Mouse (Mus musculus): ENCODE measurements around the gene Copz1. TPM values are rescaled to one million over a fixed set of nuclear protein-coding genes. Genes with fewer than 3 reads are reported as not detected.

The Copz1 gene
- polyA plus RNA-seq, 1 experiment from 2014 or later, result 286 TPM

DNA sequence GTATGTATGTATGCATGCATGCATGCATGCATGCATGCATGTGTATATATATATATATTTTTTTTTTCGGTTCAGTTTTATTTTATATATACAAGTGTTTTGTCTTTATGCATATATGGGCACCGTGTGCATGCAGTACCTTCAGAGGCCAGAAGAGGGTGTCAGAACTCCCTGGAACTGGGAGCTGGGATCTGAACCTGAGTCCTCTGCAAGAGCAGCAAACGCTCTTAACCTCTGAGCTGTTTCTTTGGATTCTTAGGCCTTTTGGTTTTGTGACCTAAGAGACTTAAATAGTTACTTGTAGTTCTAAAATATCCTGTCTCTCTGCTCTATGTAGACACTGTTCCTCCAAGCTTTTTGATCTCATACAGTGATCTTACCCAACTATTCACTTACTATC is 11.6 kb downstream of the Copz1 start:
- Histone ChIP-seq H3K4me1 (ENCODE audit: control insufficient read depth, insufficient read depth, low read length) (no peaks in the 10 kb centered on the region; the same call in 1 of the 2 replicates), H3K27me3 (ENCODE audit: control insufficient read depth, insufficient read depth, low read length) (no peaks in the 10 kb centered on the region), H3K27ac (ENCODE audit: low read depth, low read length) (no peak overlapping the region), H3K36me3 (ENCODE audit: control insufficient read depth, insufficient read depth, low read length) (no peaks in the 10 kb centered on the region), H3K4me3 (ENCODE audit: low read depth, low read length) (no peak overlapping the region), H3K9ac (ENCODE audit: low read length) (no peak overlapping the region), H3K9me3 (ENCODE audit: control insufficient read depth, low read length) (no peaks in the 10 kb centered on the region), H3K4me2 (no peak overlapping the region)
- peak; percentile 96 for DNase-seq (ENCODE audit: low spot score, missing footprints)
- 54% methylated on average over 3 of the region's 3 CpGs for WGBS
- ATAC-seq (ENCODE audit: low FRiP score), result no peak

GRCm38 (mm10) chr15:103284647-103285046 is 12.1 kb downstream of the Copz1 start:
- Histone ChIP-seq H3K9ac (ENCODE audit: low read length) (no peak overlapping the region), H3K36me3 (ENCODE audit: control insufficient read depth, insufficient read depth, low read length) (no peaks in the 10 kb centered on the region), H3K27ac (ENCODE audit: low read depth, low read length) (peak overlapping the region; percentile 26; the same call in 1 of the 2 replicates)

DNA sequence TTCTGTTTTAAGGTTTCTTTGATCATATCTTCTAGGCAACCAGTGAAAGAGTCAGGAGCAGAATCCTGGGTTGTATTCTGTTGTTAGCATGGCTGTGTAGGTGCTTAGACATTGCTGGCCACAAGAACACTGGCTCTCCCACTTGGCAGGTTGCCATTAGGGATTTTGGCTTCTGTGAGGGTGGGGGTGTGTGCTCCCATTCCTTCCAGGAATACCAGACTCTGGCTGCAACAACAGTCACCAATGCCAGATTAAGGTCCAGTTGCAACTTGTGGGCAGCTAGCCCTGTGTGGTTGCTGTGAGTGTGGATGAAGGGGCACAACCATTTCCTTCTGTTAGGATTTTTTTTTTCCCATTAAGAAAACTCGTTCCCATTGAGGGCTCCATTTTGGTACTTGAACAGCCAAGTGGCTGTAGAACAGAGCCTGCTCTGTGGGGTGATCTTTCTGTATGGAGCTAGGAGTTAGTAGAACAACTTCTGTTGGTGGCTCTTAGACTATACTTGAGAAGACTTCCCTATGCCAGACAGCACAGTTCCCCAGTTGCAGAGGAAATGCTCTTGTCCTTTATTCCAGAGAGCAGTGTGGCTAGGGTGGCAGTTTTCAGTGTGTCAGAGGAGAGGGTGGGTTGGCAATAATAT is 13.4 kb downstream of the Copz1 start:
- Histone ChIP-seq H3K36me3 (ENCODE audit: control insufficient read depth, insufficient read depth, low read length) (no peaks in the 10 kb centered on the region), H3K9ac (ENCODE audit: low read length) (0 out of 2 replicates have a peak overlapping the region, but pooled peaks have one; percentile 13), H3K27ac (ENCODE audit: low read depth, low read length) (no peak overlapping the region; the same call in 1 of the 2 replicates), H3K27me3 (ENCODE audit: control insufficient read depth, insufficient read depth, low read length) (no peaks in the 10 kb centered on the region), H3K9me3 (ENCODE audit: control insufficient read depth, low read length) (no peaks in the 10 kb centered on the region), H3K4me3 (ENCODE audit: low read depth, low read length) (no peak overlapping the region), H3K4me1 (ENCODE audit: control insufficient read depth, insufficient read depth, low read length) (no peaks in the 10 kb centered on the region; the same call in 1 of the 2 replicates), H3K4me2 (no peak overlapping the region)
- 94% methylated on average over 1 of the region's 1 CpGs for WGBS
- DNase-seq (ENCODE audit: low spot score, missing footprints) (no peak), ATAC-seq (ENCODE audit: low FRiP score) (no peak)

More at GRCm38 (mm10) chr15:103284647-103285046, 12.1 kb downstream of the Copz1 start:
- no peak for DNase-seq (ENCODE audit: low spot score, missing footprints)
- Histone ChIP-seq H3K4me1 (ENCODE audit: control insufficient read depth, insufficient read depth, low read length) (no peaks in the 10 kb centered on the region; the same call in 1 of the 2 replicates), H3K4me2 (no peak overlapping the region), H3K9me3 (ENCODE audit: control insufficient read depth, low read length) (no peaks in the 10 kb centered on the region), H3K4me3 (ENCODE audit: low read depth, low read length) (no peak overlapping the region), H3K27me3 (ENCODE audit: control insufficient read depth, insufficient read depth, low read length) (no peaks in the 10 kb centered on the region)
- no peak for ATAC-seq (ENCODE audit: low FRiP score)
- WGBS, result 41% methylated on average over 2 of the region's 2 CpGs

GRCm38 (mm10) chr15:103289600-103289999 is 17.1 kb downstream of the Copz1 start:
- H3K4me2 ChIP-seq, result no peak overlapping the region
- no peak overlapping the region for H3K4me3 ChIP-seq (ENCODE audit: low read depth, low read length)
- no peaks in the 10 kb centered on the region; the same call in 1 of the 2 replicates for H3K4me1 ChIP-seq (ENCODE audit: control insufficient read depth, insufficient read depth, low read length)
- H3K27ac ChIP-seq (ENCODE audit: low read depth, low read length), result no peak overlapping the region
- H3K9ac ChIP-seq (ENCODE audit: low read length), result no peak overlapping the region
- H3K9me3 ChIP-seq (ENCODE audit: control insufficient read depth, low read length), result no peaks in the 10 kb centered on the region
- ATAC-seq (ENCODE audit: low FRiP score) (no peak), DNase-seq (ENCODE audit: low spot score, missing footprints) (no peak)
- peaks cover 8% of the 10 kb centered on the region for H3K36me3 ChIP-seq (ENCODE audit: control insufficient read depth, insufficient read depth, low read length)
- WGBS, result 46% methylated on average over 5 of the region's 5 CpGs
- no peaks in the 10 kb centered on the region for H3K27me3 ChIP-seq (ENCODE audit: control insufficient read depth, insufficient read depth, low read length)

- 90% methylated on average over 6 of the region's 6 CpGs for WGBS
- Histone ChIP-seq H3K4me2 (no peak overlapping the region), H3K9ac (ENCODE audit: low read length) (no peak overlapping the region), H3K36me3 (ENCODE audit: control insufficient read depth, insufficient read depth, low read length) (peaks cover 8% of the 10 kb centered on the region), H3K27ac (ENCODE audit: low read depth, low read length) (no peak overlapping the region), H3K27me3 (ENCODE audit: control insufficient read depth, insufficient read depth, low read length) (no peaks in the 10 kb centered on the region), H3K4me1 (ENCODE audit: control insufficient read depth, insufficient read depth, low read length) (peaks cover 1% of the 10 kb centered on the region), H3K9me3 (ENCODE audit: control insufficient read depth, low read length) (no peaks in the 10 kb centered on the region), H3K4me3 (ENCODE audit: low read depth, low read length) (no peak overlapping the region)
- DNase-seq (ENCODE audit: low spot score, missing footprints) (no peak), ATAC-seq (ENCODE audit: low FRiP score) (no peak)
Measured at GRCm38 (mm10) chr15:103290417-103290816, 17.9 kb downstream of the Copz1 start.

DNA sequence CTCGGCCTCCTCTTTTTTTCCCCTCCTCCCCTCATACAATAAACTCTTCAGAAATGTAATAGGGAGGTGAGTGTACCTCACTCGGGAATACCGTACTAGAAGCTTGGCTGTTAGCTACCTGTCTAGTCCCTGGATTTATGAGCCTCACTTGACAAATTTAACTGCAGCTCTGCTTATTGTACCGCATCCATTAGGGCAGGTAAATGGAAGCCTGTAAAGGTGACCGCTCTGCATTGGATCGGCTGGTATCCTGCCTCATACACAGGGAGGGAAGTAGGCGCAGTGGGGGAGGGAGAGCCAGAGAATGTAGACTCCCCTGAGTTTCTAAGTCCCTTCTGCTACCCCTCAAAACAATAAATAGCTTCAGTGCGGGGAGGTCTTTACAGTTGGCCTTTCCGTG is 18.3 kb downstream of the Copz1 start:
- no peak for ATAC-seq (ENCODE audit: low FRiP score)
- Histone ChIP-seq H3K27me3 (ENCODE audit: control insufficient read depth, insufficient read depth, low read length) (no peaks in the 10 kb centered on the region), H3K4me3 (ENCODE audit: low read depth, low read length) (no peak overlapping the region), H3K36me3 (ENCODE audit: control insufficient read depth, insufficient read depth, low read length) (peaks cover 8% of the 10 kb centered on the region), H3K9me3 (ENCODE audit: control insufficient read depth, low read length) (no peaks in the 10 kb centered on the region), H3K4me1 (ENCODE audit: control insufficient read depth, insufficient read depth, low read length) (peaks cover 5% of the 10 kb centered on the region; the same call in 1 of the 2 replicates), H3K9ac (ENCODE audit: low read length) (no peak overlapping the region), H3K4me2 (no peak overlapping the region), H3K27ac (ENCODE audit: low read depth, low read length) (no peak overlapping the region)
- 92% methylated on average over 9 of the region's 9 CpGs for WGBS
- DNase-seq (ENCODE audit: low spot score, missing footprints), result no peak

- Histone ChIP-seq H3K4me3 (ENCODE audit: low read depth, low read length) (no peak overlapping the region), H3K27ac (ENCODE audit: low read depth, low read length) (no peak overlapping the region), H3K4me2 (no peak overlapping the region), H3K4me1 (ENCODE audit: control insufficient read depth, insufficient read depth, low read length) (peaks cover 21% of the 10 kb centered on the region), H3K9me3 (ENCODE audit: control insufficient read depth, low read length) (no peaks in the 10 kb centered on the region), H3K9ac (ENCODE audit: low read length) (no peak overlapping the region), H3K36me3 (ENCODE audit: control insufficient read depth, insufficient read depth, low read length) (peaks cover 8% of the 10 kb centered on the region), H3K27me3 (ENCODE audit: control insufficient read depth, insufficient read depth, low read length) (no peaks in the 10 kb centered on the region)
- ATAC-seq (ENCODE audit: low FRiP score) (no peak), DNase-seq (ENCODE audit: low spot score, missing footprints) (no peak)
- 94% methylated on average over 4 of the region's 4 CpGs for WGBS
Measured at GRCm38 (mm10) chr15:103292673-103293345, 20.3 kb downstream of the Copz1 start.

DNA sequence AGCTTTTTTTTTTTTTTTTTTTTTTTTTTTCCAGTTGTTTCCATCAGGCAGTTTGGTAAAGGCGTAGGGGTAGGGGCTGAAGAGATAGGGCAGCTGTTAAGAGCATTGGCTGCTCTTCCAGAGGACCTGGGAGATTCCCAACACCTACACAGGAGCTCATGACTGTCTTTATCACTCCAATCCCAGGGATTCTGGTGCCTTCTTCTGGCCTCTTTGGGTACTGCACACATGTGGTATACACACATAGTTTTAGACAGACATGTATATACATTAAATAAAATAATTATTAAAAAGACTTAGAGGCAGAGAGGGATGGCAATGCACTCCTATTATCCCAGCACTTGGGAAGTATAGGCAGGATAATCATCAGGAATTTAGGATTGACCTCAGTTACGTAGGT is 20.9 kb downstream of the Copz1 start:
- 95% methylated on average over 2 of the region's 2 CpGs for WGBS
- peaks cover 8% of the 10 kb centered on the region for H3K36me3 ChIP-seq (ENCODE audit: control insufficient read depth, insufficient read depth, low read length)
- H3K27ac ChIP-seq (ENCODE audit: low read depth, low read length), result no peak overlapping the region
- H3K4me1 ChIP-seq (ENCODE audit: control insufficient read depth, insufficient read depth, low read length), result peaks cover 27% of the 10 kb centered on the region
- H3K27me3 ChIP-seq (ENCODE audit: control insufficient read depth, insufficient read depth, low read length), result no peaks in the 10 kb centered on the region
- H3K4me2 ChIP-seq, result no peak overlapping the region
- no peak overlapping the region for H3K4me3 ChIP-seq (ENCODE audit: low read depth, low read length)
- H3K9me3 ChIP-seq (ENCODE audit: control insufficient read depth, low read length), result no peaks in the 10 kb centered on the region
- no peak for DNase-seq (ENCODE audit: low spot score, missing footprints)
- H3K9ac ChIP-seq (ENCODE audit: low read length), result no peak overlapping the region
- ATAC-seq (ENCODE audit: low FRiP score), result no peak

- Histone ChIP-seq H3K4me2 (no peak overlapping the region), H3K27me3 (ENCODE audit: control insufficient read depth, insufficient read depth, low read length) (no peaks in the 10 kb centered on the region), H3K27ac (ENCODE audit: low read depth, low read length) (no peak overlapping the region), H3K4me1 (ENCODE audit: control insufficient read depth, insufficient read depth, low read length) (peaks cover 37% of the 10 kb centered on the region), H3K4me3 (ENCODE audit: low read depth, low read length) (no peak overlapping the region), H3K36me3 (ENCODE audit: control insufficient read depth, insufficient read depth, low read length) (peaks cover 8% of the 10 kb centered on the region), H3K9ac (ENCODE audit: low read length) (no peak overlapping the region), H3K9me3 (ENCODE audit: control insufficient read depth, low read length) (no peaks in the 10 kb centered on the region)
- ATAC-seq (ENCODE audit: low FRiP score), result no peak
- 72% methylated on average over 2 of the region's 2 CpGs for WGBS
- DNase-seq (ENCODE audit: low spot score, missing footprints), result no peak
Measured at GRCm38 (mm10) chr15:103294649-103295048, 22.1 kb downstream of the Copz1 start.
